Mouse (Mus musculus) heart, postnatal 0 days (tissue): ENCODE data around the gene 1700015F17Rik.

Experiments
- CTCF ChIP-seq: IDR thresholded peaks from 2 replicates; pipeline ENCODE4 v1.5.1; 2016; ENCODE audit warnings: antibody characterized with exemption, control low read depth, low read depth
- EP300 ChIP-seq: IDR thresholded peaks from 2 replicates; pipeline ENCODE4 v1.6.1; 2016; ENCODE audit warnings: antibody characterized with exemption, low read depth

DNA sequence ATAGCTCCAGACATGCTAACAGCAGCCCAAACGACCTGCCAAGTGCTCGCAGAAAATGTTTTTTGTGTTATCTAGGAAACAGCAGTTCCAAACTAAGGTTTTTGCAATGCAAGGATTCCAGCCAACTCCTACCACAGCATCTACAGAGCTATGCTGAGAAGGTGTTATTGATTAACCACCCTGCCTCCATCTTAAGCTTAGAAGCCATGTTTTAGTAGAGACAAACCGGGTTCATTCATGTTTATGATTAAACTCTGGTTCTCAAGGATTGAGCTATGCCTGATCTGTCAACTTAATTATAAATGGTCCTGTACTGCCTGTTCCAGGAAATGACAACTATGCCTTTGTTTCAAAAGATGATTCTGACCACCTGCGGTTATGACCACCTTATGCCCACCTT is 2.8 kb downstream of the 1700015F17Rik start:
- TF ChIP-seq CTCF (no peak), EP300 (no peak)
